Mouse (Mus musculus) fat pad, adult 2 months (tissue): ENCODE measurements around the gene Ncoa4.
A peak's percentile ranks its signal among the peaks of the same experiment; 100 is the strongest.
"Not testable (repeated sequence)": the region's sequence is repeated elsewhere in the genome, so short reads cannot be mapped to it uniquely, and the experiment has no call there.

Experiments
- DNase-seq: peaks from one replicate; pipeline ENCODE4 v3.0.0-alpha.2; 2011; ENCODE audit warnings: low read depth, low spot score; ENCODE audit errors: extremely low read depth

Gene Ncoa4

GRCm38 (mm10) chr14:32159690-32160246 lies at the start of gene Ncoa4:
Gene Ncoa4, plus strand, starts transcription at chr14:32159865.
- DNase-seq, result peak; percentile 87

GRCm38 (mm10) chr14:32112124-32112523 lies 47.5 kb upstream of the Ncoa4 start:
- not testable (repeated sequence) for DNase-seq

- peak; percentile 10 for DNase-seq
These were observed 38.4 kb upstream of the Ncoa4 start for GRCm38 (mm10) chr14:32120940-32121919.

- no peak for DNase-seq
These were observed 37.7 kb upstream of the Ncoa4 start for GRCm38 (mm10) chr14:32121920-32122315.

DNA sequence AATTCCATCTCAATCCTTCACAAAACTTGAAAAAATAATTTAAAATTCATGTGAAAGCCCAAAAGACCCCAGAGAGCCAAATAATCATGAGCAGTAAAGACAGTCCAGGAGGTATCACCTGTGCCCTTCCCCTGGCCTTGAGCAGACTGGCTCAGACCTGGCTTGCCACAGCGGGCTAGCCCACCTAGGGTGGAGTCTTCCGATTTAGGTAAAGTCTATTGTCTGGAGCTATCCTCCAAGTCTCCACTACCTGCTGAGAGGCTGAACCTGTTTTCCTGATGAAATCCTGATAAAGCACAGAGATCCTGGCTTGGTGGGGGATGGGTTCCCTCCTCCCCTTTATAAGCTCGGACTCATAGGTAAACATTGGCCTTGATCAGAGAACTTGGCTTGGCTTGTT lies 35.4 kb upstream of the Ncoa4 start:
- no peak for DNase-seq

DNA sequence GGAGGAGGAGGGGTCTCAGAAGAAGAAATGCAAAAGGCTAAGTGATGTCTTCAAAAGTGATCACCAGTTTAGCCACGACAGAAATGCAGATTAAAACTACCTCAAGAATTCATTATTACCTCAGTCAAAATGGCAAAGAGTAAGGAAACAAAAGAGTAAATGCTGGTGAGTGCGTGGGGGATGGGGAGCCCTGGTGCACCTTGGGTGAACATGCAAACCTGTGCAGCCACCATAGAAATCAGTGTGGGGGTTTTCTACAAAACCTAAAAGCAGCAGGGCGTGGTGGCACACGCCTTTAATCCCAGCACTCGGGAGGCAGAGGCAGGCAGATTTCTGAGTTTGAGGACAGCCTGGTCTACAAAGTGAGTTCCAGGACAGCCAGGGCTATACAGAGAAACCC lies 34.4 kb upstream of the Ncoa4 start:
- DNase-seq, result not testable (repeated sequence)

DNA sequence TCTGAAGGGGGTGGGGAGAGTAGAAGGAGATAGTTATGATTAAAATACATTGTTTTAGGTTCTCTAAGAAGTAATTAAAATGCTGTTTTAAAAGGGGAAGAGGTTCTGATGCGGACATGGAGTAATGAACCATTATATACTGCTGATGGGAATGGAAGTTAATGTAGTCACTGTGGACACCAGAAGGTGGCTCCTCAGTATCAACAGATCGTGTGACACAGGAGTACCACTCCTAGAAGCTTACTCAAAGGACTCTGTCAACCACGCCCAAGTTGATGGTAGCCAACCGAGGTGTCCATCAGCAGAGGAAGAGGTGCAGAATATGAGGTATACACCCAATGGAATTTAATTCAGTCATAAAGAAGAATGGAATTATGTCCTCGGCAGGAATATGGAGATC lies 31.3 kb upstream of the Ncoa4 start:
- DNase-seq, result no peak

GRCm38 (mm10) chr14:32131836-32132235 lies 27.8 kb upstream of the Ncoa4 start:
- no peak for DNase-seq

DNA sequence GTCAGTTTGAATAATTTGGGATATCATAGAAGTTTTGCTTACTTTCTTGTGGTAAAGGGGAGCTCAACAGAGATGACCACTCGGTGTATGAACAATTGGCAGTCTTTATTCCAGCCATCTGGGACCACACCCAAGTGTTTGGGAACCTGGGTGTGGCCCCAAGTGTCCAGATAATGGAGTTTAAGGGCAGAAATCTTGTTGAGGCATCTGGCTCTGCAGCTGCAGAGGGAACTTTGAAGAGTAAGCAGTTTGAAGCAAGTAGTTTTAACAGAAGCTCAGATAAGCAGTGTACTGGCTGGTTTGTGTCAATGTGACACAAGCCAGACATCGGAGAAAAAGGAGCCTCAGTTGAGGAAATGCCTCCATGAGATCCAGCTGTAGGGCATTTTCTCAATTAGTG lies 25.4 kb upstream of the Ncoa4 start:
- no peak for DNase-seq

- DNase-seq, result not testable (repeated sequence)
These were observed 23.2 kb upstream of the Ncoa4 start for GRCm38 (mm10) chr14:32136467-32136866.

DNA sequence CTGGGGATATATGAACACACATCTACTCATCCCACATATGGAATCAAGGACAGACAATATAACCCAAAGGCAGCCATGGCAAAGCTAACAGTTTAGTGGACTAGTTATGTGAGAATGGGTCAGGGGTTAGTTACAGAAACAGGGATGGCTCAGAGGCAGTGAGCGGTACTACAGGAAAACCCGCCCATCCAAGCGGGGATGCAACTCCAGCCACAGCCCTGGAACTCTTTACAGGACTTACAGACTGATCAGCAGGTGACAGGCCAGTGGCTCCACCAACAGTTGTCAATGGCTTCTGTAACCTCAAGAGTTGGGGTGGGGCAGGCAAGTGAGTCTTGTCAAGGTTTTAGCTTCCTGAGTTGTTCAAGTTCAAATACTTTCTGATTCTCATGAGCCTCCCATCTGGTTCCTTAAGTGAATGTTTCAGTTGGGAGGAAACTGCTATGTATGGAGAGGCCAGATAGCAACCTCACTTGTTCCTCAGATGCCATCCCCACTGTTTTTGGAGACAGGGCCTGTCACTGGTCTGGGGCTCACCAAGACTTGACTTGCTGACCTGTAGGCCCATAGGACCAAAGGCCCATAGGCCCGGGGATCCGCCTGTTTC lies 19.2 kb upstream of the Ncoa4 start:
- no peak for DNase-seq

- DNase-seq, result no peak
These were observed 17.9 kb upstream of the Ncoa4 start, which contains the start of gene Msmb for GRCm38 (mm10) chr14:32141723-32142122. Gene Msmb, plus strand, starts transcription at chr14:32142023.

GRCm38 (mm10) chr14:32144734-32145133 lies 14.9 kb upstream of the Ncoa4 start:
- DNase-seq, result no peak

DNA sequence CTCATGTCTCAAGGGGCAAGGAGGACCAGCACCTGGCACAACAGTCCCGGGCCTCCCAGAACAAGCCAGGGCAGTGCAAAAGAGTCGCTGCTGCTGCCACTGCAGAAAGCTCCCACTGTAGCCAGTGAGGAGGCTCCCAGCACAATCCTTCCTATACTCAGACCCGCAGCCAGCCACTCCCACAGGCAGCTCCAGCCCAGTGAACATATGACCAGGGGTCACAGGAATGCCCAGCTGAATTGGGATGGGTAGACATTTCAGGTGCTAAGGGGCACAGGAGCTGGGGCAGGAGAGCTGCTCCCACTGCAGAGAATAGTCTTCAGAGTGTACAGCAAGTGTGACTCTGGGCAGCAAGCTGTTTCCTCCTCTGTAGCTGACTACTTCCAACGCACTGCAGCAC lies 14.3 kb upstream of the Ncoa4 start:
- DNase-seq, result no peak

- DNase-seq, result no peak
These were observed 13.7 kb upstream of the Ncoa4 start for GRCm38 (mm10) chr14:32145809-32146511.

DNA sequence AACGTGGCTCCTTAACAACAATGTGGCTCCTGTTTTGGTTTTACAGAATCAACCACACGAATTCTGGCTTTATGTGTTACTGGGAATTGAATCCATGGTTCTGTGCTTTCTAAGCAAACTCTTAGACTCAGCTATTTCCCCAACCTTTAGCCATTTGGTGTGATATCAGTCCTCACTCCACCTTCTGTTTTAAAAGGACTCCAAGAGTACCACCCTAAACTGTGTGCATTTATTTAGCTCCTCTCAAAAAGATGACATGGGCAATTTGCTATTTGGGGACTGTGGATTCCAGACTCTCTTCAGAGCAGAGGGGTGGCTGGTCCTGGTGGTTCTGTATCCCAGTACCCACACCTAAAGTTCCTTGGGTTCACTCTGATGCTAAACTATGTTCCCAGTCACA lies 13.1 kb upstream of the Ncoa4 start:
- DNase-seq, result no peak

- no peak for DNase-seq
These were observed 8.8 kb upstream of the Ncoa4 start for GRCm38 (mm10) chr14:32150872-32151271.

DNA sequence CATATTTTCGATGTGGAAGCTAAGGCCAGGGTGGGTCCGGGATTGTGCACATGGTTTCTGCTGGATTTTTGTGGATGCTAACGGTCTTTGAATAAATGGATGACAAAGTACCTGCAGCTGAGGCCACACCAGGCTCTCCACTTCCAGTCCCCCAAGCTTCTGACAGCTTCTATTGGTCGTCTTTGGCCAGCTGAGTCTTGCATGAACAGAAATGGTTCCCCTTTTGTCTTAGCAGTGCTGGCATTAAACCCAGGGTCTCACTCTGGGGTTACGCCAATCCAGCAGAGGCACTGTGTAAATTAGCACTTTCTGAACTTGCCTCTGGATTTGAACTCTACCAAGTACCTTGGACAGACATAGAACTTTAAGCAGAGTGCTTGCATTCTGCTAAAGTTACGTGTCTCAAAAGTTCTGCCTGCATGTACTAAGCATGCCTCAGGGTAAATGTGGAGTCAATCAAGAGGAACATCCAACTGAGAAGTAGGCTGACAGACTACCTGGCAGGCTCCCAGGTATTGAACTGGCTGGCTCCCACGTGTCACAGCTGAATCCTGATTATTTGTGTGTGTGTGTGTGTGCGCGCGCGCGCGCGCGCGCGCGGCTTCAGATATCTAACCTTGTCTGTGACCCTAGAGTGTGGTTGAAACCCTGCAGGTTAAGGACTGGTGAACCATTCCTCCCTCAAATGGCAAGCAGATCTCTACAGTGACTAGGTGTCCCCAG lies 7.3 kb upstream of the Ncoa4 start:
- DNase-seq, result no peak

DNA sequence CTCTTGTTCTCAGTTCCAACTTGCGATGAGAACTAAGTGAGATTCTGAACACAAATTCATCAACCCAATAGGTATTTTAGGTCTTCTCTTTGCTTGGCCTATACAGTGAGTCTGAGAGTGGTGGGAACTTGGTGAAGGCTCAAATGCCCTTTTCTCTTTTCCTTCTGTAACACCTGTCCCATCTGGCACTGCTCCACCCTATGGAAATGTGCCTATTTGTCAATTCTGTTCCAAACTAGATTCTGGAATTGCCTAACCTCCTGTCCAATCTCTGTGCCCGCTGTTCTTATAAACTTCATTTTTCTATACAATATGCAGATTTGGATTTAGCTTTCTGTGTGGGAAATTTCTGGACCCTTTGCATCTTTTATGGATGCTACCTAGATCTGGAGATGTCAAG lies 6.5 kb upstream of the Ncoa4 start:
- no peak for DNase-seq

DNA sequence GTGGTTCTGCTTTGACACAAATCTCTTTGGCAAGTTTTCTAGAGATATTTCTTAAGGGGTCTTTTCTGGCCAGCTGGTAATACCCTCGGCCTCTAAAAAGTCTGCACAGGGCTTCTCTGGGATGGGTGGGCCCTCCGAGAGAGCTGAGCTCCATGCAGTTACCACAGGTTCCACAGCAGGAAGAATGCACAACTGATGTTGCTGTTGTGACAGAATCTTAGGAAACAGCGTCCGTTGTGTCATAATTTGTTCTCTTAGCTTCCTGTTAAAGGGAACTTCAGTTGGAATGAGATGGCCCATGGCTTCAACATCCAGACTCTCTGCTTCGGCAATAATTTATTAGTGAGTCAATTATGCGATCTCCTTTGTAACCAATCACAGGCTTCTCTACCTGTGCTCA lies 4.9 kb upstream of the Ncoa4 start:
- DNase-seq, result no peak
